Mouse (Mus musculus) intestine, postnatal 0 days (tissue): ENCODE measurements around the gene Luc7l3. TPM values are rescaled to one million over a fixed set of nuclear protein-coding genes. Genes with fewer than 3 reads are reported as not detected.

Experiments
- ATAC-seq: fragments of 200-750 bp; cut with Nextera tagmentation; 2 replicates; pipeline ENCODE4 v1.8.0; 2017; ENCODE audit warnings: mild to moderate bottlenecking, moderate TSS enrichment, moderate library complexity
- H3K27ac ChIP-seq: fragments of 300-500 bp; sonication (generic); 2 replicates; pipeline ENCODE4 v1.5.1; 2014; ENCODE audit warnings: mild to moderate bottlenecking, low read depth, low read length, moderate library complexity
- H3K27me3 ChIP-seq: fragments of 300-500 bp; sonication (generic); replicated peaks from 2 replicates; pipeline ENCODE4 v1.6.1; 2014; ENCODE audit warnings: low read length, mixed read lengths; ENCODE audit not compliant: control insufficient read depth, insufficient read depth
- H3K36me3 ChIP-seq: fragments of 300-500 bp; sonication (generic); 2 replicates; pipeline ENCODE4 v1.6.1; 2014; ENCODE audit warnings: mild to moderate bottlenecking, moderate library complexity; ENCODE audit not compliant: control insufficient read depth, insufficient read depth
- H3K4me1 ChIP-seq: fragments of 300-500 bp; sonication (generic); replicated peaks from 2 replicates; pipeline ENCODE4 v1.6.1; 2014; ENCODE audit warnings: antibody characterized with exemption, low read length, mixed read lengths; ENCODE audit not compliant: control insufficient read depth, insufficient read depth
- H3K4me2 ChIP-seq: fragments of 300-500 bp; sonication (generic); replicated peaks from 2 replicates; pipeline ENCODE4 v1.6.1; 2014; ENCODE audit warnings: low read depth, mild to moderate bottlenecking, moderate library complexity
- H3K4me3 ChIP-seq: fragments of 300-500 bp; sonication (generic); 2 replicates; pipeline ENCODE4 v1.5.1; 2014; ENCODE audit warnings: low read depth, low read length
- H3K9ac ChIP-seq: fragments of 300-500 bp; sonication (generic); 2 replicates; pipeline ENCODE4 v1.6.1; 2014; ENCODE audit warnings: mild to moderate bottlenecking, low read depth, low read length
- H3K9me3 ChIP-seq: fragments of 300-500 bp; sonication (generic); 2 replicates; pipeline ENCODE4 v1.6.1; 2016; ENCODE audit warnings: mixed run types; ENCODE audit not compliant: control insufficient read depth
- CTCF ChIP-seq: sonication (generic); IDR thresholded peaks from 2 replicates; pipeline ENCODE4 v1.5.1; 2016; ENCODE audit warnings: low read depth, mild to moderate bottlenecking, control low read depth, antibody characterized with exemption, moderate library complexity
- WGBS: fragments of 180-500 bp; shearing (Covaris S2); extraction: QIAGEN DNeasy Blood & Tissue Kit; methylation state at CpG from one replicate; pipeline ENCODE4 v1.1.7; 2014; 5-methylcytosine and 5-hydroxymethylcytosine counted together
- polyA plus RNA-seq: library from polyadenylated mRNA; unstranded; fragments of >200 nt; fragmentation: Nextera tagmentation; extraction: Ambion mirVana; gene quantifications from 2 replicates; pipeline ENCODE4 v1.2.1, GENCODE M21; 2015

Luc7l3 gene
- 52.4 and 60.1 TPM in 2 replicates for polyA plus RNA-seq

GRCm38 (mm10) chr11:94321931-94322400, at the start of gene Luc7l3:
Gene Luc7l3 (minus strand): TSS chr11:94321988.
- peak within 1 kb of the TSS; percentile 99 for H3K4me3 ChIP-seq

GRCm38 (mm10) chr11:94370809-94371208, 49.0 kb upstream of the Luc7l3 start:
- no peak overlapping the region for H3K27ac ChIP-seq
- WGBS, result 9% methylated on average over 5 of the region's 5 CpGs
- H3K4me3 ChIP-seq, result no peak overlapping the region
- no peaks in the 10 kb centered on the region for H3K36me3 ChIP-seq
- ATAC-seq, result peak; percentile 86
- no peak for TF ChIP-seq CTCF
- 0 out of 2 replicates have a peak, but pooled peaks cover 7% of the 10 kb centered on the region for H3K4me1 ChIP-seq
- peaks cover 7% of the 10 kb centered on the region; the same call in 1 of the 2 replicates for H3K27me3 ChIP-seq
- H3K9me3 ChIP-seq, result no peaks in the 10 kb centered on the region
- no peak overlapping the region for H3K4me2 ChIP-seq
- no peak overlapping the region for H3K9ac ChIP-seq

More at GRCm38 (mm10) chr11:94321931-94322400, at the start of gene Luc7l3:
- Histone ChIP-seq H3K36me3 (no peaks in the 10 kb centered on the region), H3K9me3 (no peaks in the 10 kb centered on the region), H3K4me1 (peaks cover under 1% of the 10 kb centered on the region; the same call in 1 of the 2 replicates), H3K4me2 (peak within 1 kb of the TSS; percentile 74), H3K9ac (peak within 1 kb of the TSS; percentile 97), H3K27ac (peak within 1 kb of the TSS; percentile 98), H3K27me3 (no peaks in the 10 kb centered on the region)
- no peak for TF ChIP-seq CTCF
- WGBS, result under 1% methylated on average over 36 of the region's 36 CpGs
- peak; percentile 95 for ATAC-seq

- no peak for ATAC-seq
- Histone ChIP-seq H3K36me3 (no peaks in the 10 kb centered on the region), H3K9ac (no peak overlapping the region), H3K27me3 (peaks cover 7% of the 10 kb centered on the region; the same call in 1 of the 2 replicates), H3K4me3 (no peak overlapping the region), H3K4me2 (no peak overlapping the region), H3K27ac (0 out of 2 replicates have a peak overlapping the region, but pooled peaks have one; percentile 15), H3K9me3 (no peaks in the 10 kb centered on the region), H3K4me1 (0 out of 2 replicates have a peak, but pooled peaks cover 7% of the 10 kb centered on the region)
- 70% methylated on average over 6 of the region's 6 CpGs for WGBS
- no peak for TF ChIP-seq CTCF
These were observed 48.2 kb upstream of the Luc7l3 start for GRCm38 (mm10) chr11:94369981-94370380.

GRCm38 (mm10) chr11:94365340-94365739, 43.6 kb upstream of the Luc7l3 start:
- H3K4me2 ChIP-seq, result no peak overlapping the region
- no peaks in the 10 kb centered on the region for H3K36me3 ChIP-seq
- 27% methylated on average over 3 of the region's 3 CpGs for WGBS
- H3K4me3 ChIP-seq, result no peak overlapping the region
- TF ChIP-seq CTCF, result no peak
- H3K27me3 ChIP-seq, result peaks cover 7% of the 10 kb centered on the region; the same call in 1 of the 2 replicates
- no peak overlapping the region for H3K27ac ChIP-seq
- no peaks in the 10 kb centered on the region for H3K9me3 ChIP-seq
- H3K9ac ChIP-seq, result no peak overlapping the region
- 0 out of 2 replicates have a peak, but pooled peaks have one; percentile 28 for ATAC-seq
- H3K4me1 ChIP-seq, result 0 out of 2 replicates have a peak, but pooled peaks cover under 1% of the 10 kb centered on the region

GRCm38 (mm10) chr11:94363690-94364089, 41.9 kb upstream of the Luc7l3 start:
- H3K4me3 ChIP-seq, result no peak overlapping the region
- H3K9me3 ChIP-seq, result no peaks in the 10 kb centered on the region
- no peak overlapping the region for H3K9ac ChIP-seq
- no peaks in the 10 kb centered on the region for H3K36me3 ChIP-seq
- TF ChIP-seq CTCF, result no peak
- 62% methylated on average over 7 of the region's 7 CpGs for WGBS
- ATAC-seq, result no peak
- no peaks in the 10 kb centered on the region for H3K4me1 ChIP-seq
- no peak overlapping the region for H3K27ac ChIP-seq
- H3K27me3 ChIP-seq, result no peaks in the 10 kb centered on the region
- H3K4me2 ChIP-seq, result no peak overlapping the region

- Histone ChIP-seq H3K27me3 (no peaks in the 10 kb centered on the region), H3K27ac (no peak overlapping the region), H3K4me2 (no peak overlapping the region), H3K4me3 (no peak overlapping the region), H3K9ac (no peak overlapping the region), H3K9me3 (no peaks in the 10 kb centered on the region), H3K36me3 (no peaks in the 10 kb centered on the region), H3K4me1 (no peaks in the 10 kb centered on the region)
- no peak for ATAC-seq
- no peak for TF ChIP-seq CTCF
- 90% methylated on average over 5 of the region's 5 CpGs for WGBS
These were observed 40.3 kb upstream of the Luc7l3 start for GRCm38 (mm10) chr11:94362101-94362500.
